Mouse (Mus musculus): ENCODE results near the gene Kcnd3.
A peak's percentile ranks its signal among the peaks of the same experiment; 100 is the strongest.

The Kcnd3 gene

GRCm38 (mm10) chr3:105451627-105452555 is at the start of gene Kcnd3:
Gene Kcnd3 (plus strand): TSS chr3:105452330.
- peak; percentile 27 to 70 for DNase-seq

- DNase-seq = peak; percentile 31 to 42
These were observed 49.5 kb upstream of the Kcnd3 start for GRCm38 (mm10) chr3:105402676-105403075.

DNA sequence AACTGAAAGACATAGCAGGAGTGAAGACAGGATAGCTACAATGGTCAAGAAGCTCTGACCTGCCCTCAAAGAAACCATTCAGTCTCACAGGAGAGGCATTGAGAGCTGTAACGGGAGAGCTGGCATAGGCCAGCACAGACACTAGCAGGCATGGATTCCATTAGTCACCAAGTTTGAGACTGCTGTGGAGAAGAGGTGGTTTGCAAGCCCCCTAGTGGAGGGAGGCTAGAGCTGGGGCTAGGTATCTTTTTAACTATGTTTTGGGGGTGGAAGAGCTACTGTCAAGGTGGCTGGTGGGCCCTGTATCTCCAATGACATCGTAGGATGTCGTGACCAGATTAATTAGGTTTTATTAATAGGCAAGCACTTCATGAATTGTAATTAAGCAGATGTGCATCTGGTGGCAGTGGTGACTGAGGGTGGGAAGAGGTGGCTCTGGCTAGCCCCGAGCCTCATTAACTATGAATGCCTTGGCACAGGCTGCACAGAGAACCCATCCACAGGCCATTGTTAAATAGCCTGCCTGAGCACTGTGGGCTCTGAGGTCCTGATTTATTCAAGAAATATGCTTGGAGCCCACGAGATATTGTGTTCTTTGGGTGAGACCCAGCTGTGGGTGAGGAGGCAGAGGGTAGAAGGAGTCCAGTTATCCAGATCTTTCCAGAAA is 48.6 kb upstream of the Kcnd3 start:
- DNase-seq = no peak

GRCm38 (mm10) chr3:105404077-105404446 is 48.1 kb upstream of the Kcnd3 start:
- DNase-seq = peak; percentile 10 to 50

- peak in 1 of 2 experiments; percentile 17 for DNase-seq
These were observed 46.6 kb upstream of the Kcnd3 start for GRCm38 (mm10) chr3:105405516-105405915.

GRCm38 (mm10) chr3:105406036-105406435 is 46.1 kb upstream of the Kcnd3 start:
- peak; percentile 11 to 18 for DNase-seq

DNA sequence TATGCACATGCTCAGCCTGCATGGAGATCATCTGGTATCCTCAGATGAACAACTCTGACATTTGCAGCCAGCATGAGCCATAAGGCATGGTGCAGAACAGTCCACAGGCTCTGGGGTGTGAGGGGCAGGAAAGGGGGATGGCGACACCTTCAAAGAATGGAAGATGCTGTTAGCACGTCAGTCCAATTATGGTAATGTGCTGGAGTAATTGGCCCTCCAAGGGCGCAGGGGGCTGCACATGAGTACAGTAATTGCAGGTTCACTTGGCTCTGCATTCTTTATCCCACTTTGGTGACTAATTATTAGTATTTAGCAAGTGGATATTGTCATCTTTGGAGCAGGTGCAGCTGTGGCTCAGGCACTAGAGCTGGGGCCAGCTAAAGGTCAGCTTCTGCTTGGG is 43.9 kb upstream of the Kcnd3 start:
- no peak for DNase-seq

DNA sequence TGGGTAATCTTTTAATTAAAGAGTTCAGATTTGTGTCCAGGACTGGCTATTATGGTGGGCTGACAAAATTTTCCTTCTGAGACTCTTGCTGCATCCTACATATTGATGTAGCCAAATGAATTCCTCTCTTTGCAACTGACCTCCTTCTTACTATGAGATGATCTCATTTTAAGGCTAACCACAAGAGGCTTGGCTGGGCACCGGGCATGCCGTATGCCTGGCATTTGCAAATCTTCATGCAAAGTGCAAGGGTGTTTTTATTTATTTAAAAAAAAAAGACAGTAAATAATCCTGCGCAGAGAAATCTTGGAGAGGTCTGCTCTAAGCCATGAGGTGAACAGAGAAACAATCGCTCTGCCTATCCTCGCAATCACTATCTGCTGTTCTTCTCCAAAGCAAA is 41.3 kb upstream of the Kcnd3 start:
- DNase-seq = no peak

DNA sequence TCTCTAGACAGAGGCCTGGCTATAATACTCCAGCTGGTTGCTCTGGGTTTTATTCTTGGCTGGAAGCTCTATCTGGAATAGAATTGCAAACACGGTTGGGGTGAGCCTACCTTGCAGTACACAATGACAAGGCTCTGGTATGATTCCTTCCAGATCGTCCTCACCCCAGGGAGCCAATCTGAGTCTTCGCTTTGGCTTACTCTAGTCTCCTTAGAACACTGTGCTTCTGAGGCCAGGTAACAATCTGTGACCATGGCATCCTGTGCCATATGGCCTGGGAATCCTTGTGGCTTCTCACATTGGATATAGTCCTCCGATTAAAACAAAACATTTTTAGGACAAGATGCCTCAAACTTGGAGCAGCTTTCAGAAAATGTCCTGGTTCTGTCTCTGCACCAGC is 40.4 kb upstream of the Kcnd3 start:
- DNase-seq = no peak

DNA sequence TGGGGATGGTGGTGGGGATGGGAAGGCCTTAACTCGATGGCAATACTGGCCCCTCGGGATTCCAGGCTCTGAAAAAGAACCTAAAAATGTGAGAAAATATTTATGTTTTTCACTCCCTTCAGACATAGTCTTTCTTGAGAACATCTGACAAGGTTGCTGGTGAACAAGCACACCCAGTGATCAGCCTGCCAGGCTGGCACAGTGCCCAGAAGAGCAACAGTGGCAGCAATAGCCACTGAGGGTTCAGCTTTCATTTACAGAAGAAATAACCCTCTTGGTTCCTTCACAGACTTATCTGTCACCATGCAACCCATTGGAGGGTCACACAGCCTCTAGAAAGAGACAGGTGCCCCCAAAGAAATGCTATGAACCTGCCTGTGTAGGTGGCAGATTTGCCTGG is 39.9 kb upstream of the Kcnd3 start:
- peak in 1 of 2 experiments; percentile 11 for DNase-seq

DNA sequence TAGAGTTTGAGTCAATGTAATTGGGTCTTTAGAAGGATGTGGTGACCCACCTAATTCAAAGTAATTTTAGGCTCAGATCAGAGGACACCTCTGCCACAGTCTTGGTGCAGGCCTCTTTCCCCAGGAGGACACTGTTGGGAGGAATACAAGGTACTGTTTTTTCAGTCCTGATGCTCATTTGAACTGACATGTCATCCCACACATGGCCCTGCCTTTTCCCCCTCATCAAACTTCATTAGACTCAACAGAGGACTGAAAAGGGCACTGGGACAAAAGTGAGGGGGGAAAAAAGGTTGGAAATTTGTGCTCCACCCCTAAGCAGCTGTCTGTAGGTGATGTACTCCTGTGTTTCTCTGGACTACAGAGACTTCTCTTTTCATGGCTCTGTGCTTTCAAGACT is 39.4 kb upstream of the Kcnd3 start:
- DNase-seq = no peak

- DNase-seq = no peak
These were observed 33.7 kb upstream of the Kcnd3 start for GRCm38 (mm10) chr3:105418441-105418840.

- no peak for DNase-seq
These were observed 29.7 kb upstream of the Kcnd3 start for GRCm38 (mm10) chr3:105422391-105422790.

DNA sequence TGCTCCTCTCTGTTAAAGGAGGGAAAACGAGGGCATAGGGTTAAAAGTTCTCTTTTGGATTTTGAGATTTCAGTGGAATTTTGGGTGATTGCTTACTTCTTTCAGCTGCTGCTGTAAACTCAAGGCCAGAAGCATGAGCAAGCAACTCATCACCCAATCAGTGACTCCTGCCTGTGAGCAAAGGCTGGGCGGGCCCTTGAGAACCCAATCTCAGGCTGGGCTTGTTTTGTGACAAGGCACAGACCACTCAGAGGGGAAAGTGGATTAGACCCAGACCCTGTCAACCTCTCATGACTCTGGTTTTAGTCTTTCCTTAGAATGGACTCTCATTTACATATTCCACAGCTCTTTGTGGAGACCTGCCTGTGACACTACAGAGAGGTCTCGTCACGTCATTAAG is 28.7 kb upstream of the Kcnd3 start:
- no peak for DNase-seq

DNA sequence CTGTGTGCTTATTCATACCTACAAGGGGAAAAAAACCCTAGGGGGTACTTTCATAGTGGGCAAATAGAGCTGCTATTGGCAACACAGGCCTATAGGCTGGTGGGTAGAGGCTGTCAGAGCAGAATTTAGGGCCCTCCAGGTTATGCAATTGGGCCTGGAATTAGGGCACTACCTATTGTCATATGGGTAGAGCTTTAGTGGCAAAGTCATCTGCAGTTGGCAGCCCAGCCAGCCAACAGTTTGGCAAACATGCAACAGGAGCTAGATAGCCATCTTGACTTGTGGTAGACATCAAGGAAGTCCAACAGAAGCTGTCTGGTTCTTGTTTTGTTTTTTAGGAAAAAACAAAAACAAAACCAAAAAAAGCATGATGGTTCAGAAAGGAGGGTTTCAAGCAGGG is 23.5 kb upstream of the Kcnd3 start:
- DNase-seq = no peak

DNA sequence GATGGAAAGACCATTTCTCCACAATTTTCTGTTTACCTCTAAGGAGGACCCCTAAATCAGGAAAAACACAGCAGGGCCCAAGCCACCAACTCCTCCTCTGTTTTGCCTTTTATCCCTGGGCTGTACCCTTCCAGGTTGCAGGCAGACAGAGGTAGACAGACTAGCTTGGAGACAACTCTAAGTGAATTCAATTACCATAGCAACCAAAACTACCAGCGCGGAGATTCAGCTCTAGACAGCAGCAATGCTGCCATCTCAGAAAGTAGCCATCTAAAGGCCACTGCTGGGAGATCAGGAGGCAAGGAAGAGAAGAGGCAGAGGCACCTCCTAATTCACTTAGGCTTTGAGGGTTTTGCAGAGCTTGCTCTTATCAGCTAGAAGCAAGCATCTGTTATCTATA is 15.7 kb upstream of the Kcnd3 start:
- DNase-seq = no peak

DNA sequence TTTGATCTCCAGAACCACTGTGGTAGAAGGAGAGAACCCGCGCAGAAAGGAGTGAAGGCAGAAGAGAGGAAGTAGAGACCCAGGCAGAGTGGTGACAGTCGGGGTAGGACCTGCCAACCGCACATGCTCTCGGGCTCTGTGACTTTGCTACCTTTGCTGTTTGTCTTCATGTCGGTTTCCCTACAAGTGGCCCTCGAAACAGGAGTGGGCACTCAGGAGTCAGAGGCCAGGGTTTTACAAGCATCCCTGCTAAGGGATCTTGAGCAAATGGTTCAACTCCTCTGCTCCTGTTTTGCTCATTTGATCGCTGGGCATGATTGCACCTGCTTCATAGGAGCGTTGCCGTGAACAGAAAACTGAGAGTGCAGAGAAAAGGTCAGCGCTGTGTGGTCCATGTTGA is 15.2 kb upstream of the Kcnd3 start:
- no peak for DNase-seq

DNA sequence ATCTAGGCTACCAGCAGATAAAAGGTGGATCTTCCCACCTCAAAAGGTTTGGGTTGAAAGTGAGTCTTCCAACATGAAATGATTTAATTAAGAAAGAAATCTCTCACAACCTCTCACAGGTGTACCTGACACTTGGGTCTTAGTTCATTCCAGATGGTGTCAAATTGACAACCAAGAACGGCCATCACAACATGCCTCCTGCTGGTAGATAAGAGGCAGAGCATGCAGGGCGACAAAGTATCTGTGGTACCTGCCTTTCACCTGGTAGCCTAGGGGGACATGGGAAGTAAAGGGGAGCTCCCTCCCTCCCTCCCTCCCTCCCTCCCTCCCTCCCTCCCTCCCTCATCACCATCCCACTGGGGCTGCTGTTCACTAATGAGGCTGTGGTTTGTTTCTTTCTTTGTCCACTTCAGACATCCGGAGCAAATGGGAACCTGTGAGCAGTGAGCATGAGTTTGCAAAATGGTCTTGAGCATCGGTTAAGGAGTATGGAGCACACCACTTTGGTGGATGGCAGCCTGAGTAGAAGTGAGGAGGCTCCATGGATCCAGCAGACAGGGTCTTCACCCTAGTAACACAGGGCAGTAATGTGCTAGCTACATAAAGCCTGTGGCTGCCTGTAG is 11.1 kb upstream of the Kcnd3 start:
- DNase-seq = no peak

DNA sequence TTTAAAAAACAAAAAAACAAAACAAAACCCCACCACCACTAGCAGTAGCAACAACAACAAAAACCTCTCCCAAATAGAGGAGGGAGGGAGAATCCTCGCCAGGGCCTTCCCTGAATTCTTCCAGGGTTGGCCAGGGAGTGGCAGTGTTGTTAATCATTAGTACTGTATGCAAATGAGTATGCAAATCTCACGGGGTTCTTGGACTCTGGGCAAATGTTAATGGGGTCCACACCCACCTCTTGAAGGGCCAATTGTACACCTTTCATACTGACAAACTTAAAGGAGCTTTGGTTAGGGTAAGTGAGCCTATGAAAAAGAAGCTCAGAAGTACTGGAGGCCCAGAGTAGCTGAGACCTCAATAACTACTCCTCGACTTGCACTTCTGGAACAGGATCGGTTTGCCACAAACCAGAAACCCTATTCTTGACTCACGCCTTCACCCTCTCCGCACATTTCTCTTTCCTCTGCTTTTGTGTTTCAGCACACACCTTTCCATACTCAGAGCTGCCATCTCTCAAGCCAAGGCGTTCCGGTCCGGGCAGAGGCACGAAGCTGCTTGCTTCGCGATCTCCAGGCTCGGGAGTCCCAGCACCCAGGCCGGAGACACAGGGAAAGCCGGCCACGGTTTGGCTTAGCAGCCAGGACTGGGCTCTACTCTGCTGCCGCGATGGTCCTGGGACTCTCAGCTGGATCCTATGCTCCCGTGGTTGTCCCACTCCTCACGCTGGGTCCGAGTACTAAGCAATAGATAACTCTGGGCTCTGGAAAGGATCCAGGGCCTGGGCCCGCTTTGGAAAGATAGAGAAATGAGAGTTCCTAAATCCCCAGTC is 1.3 kb upstream of the Kcnd3 start:
- peak; percentile 32 to 50 for DNase-seq

- peak; percentile 13 to 43 for DNase-seq
These were observed 555 bp downstream of the Kcnd3 start for GRCm38 (mm10) chr3:105452556-105453213.

GRCm38 (mm10) chr3:105453214-105453950 is 1.3 kb downstream of the Kcnd3 start:
- DNase-seq = peak in 1 of 2 experiments; percentile 9
